Mouse (Mus musculus) spleen, adult 2 months (tissue): Measurements from ENCODE around the gene Zcchc24.

Experiments used
- CTCF ChIP-seq: fragments of 200-500 bp; IDR thresholded peaks from 2 replicates; pipeline ENCODE4 v1.5.1; 2011; ENCODE audit warnings: mild to moderate bottlenecking, inconsistent platforms; ENCODE audit not compliant: insufficient read depth, insufficient read length, insufficient replicate concordance; ENCODE audit errors: extremely low read depth
- POLR2A ChIP-seq: fragments of 200-500 bp; IDR thresholded peaks from 2 replicates; pipeline ENCODE4 v1.6.1; 2011; ENCODE audit warnings: low read depth, low read length, inconsistent platforms

DNA sequence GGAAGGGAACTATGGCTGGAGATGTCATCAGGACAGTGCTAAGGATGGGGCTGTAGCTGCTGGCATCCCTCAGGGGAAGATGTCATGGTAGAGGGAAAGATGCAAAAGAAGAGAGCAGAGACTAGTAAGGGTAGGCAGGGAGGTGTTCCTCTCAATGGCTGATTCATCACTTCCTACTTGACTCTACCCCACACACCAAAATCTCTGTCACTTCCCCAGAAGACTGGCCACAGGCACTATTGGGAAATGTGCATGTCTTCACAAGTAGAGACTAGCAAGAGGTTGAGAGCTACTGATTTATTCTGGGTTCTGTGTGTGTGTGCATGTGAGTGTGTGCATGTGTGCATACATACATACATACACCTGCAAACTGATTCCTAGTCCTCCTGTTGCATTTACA, 20.4 kb upstream of the Zcchc24 start:
- TF ChIP-seq POLR2A (no peak), CTCF (no peak)
